Mouse (Mus musculus) limb, embryonic 11.5 days (tissue): ENCODE data around the gene Kdm5a. TPM values are rescaled to one million over a fixed set of nuclear protein-coding genes. Genes with fewer than 3 reads are reported as not detected.

Experiments
- ATAC-seq: fragments of 200-750 bp; cut with Nextera tagmentation; 2 replicates; pipeline ENCODE4 v1.8.0; 2017; ENCODE audit warnings: low read depth; ENCODE audit not compliant: insufficient number of reproducible peaks, low FRiP score, low TSS enrichment
- DNase-seq: peaks from one replicate; pipeline ENCODE4 v3.0.0-alpha.2; 2015; ENCODE audit warnings: low spot score
- H3K27ac ChIP-seq: fragments of 300-500 bp; sonication (generic); replicated peaks from 2 replicates; pipeline ENCODE4 v1.5.1; 2014; ENCODE audit warnings: low read depth, mild to moderate bottlenecking, low read length
- H3K27me3 ChIP-seq: fragments of 300-500 bp; sonication (generic); 2 replicates; pipeline ENCODE4 v1.6.1; 2014; ENCODE audit warnings: mild to moderate bottlenecking, low read length, mixed read lengths; ENCODE audit not compliant: control insufficient read depth, insufficient read depth
- H3K36me3 ChIP-seq: fragments of 300-500 bp; sonication (generic); 2 replicates; pipeline ENCODE4 v1.6.1; 2014; ENCODE audit warnings: mild to moderate bottlenecking, low read length, moderate library complexity, mixed read lengths; ENCODE audit not compliant: control insufficient read depth, insufficient read depth
- H3K4me1 ChIP-seq: fragments of 300-500 bp; sonication (generic); 2 replicates; pipeline ENCODE4 v1.6.1; 2014; ENCODE audit warnings: low read length, mixed read lengths; ENCODE audit not compliant: control insufficient read depth, insufficient read depth
- H3K4me2 ChIP-seq: fragments of 300-500 bp; sonication (generic); 2 replicates; pipeline ENCODE4 v1.6.1; 2014; ENCODE audit warnings: low read depth, mild to moderate bottlenecking, moderate library complexity; ENCODE audit not compliant: severe bottlenecking
- H3K4me3 ChIP-seq: fragments of 300-500 bp; sonication (generic); 2 replicates; pipeline ENCODE4 v1.5.1; 2014; ENCODE audit warnings: low read depth, low read length
- H3K9ac ChIP-seq: fragments of 300-500 bp; sonication (generic); 2 replicates; pipeline ENCODE4 v1.6.1; 2014; ENCODE audit warnings: mild to moderate bottlenecking, low read length
- H3K9me3 ChIP-seq: fragments of 300-500 bp; sonication (generic); 2 replicates; pipeline ENCODE4 v1.6.1; 2016; ENCODE audit warnings: low read length; ENCODE audit not compliant: control insufficient read depth
- WGBS: fragments of 180-500 bp; shearing (Covaris S2); extraction: QIAGEN DNeasy Blood & Tissue Kit; methylation state at CpG from one replicate; pipeline ENCODE4 v1.1.7; 2014; 5-methylcytosine and 5-hydroxymethylcytosine counted together
- polyA plus RNA-seq: library from polyadenylated mRNA; unstranded; fragments of >200 nt; fragmentation: Nextera tagmentation; extraction: Ambion mirVana; gene quantifications from 2 replicates; pipeline ENCODE4 v1.2.1, GENCODE M21; 2014

The Kdm5a gene
- polyA plus RNA-seq, 1 experiment from 2014 or later = 51.7 TPM

DNA sequence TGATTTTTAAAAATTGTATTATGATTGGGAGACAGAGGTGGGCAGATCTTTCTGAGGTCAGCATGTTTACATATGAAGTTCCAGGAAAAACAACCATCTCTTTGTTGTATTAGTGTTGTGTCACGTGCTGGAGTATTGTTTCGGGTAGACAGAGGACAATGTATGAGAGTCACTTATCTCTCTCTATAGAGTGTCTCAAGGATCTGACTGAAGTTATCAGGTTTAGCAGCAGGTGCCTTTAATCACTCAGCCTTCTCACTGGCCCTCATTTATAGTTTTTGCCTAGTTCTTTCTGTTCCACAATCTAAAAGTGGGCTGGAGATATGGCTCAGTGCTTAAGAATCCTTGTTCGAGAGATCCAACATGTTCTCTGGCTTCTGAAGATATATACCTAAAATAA lies 26.1 kb downstream of the Kdm5a start:
- Histone ChIP-seq H3K36me3 (peaks cover 7% of the 10 kb centered on the region; the same call in 1 of the 2 replicates), H3K27ac (no peak overlapping the region)
- WGBS = 93% methylated on average over 3 of the region's 3 CpGs

GRCm38 (mm10) chr6:120392811-120393210 lies 28.9 kb downstream of the Kdm5a start:
- DNase-seq (no peak), ATAC-seq (no peak)
- H3K4me2 ChIP-seq = no peak overlapping the region
- H3K27me3 ChIP-seq = no peaks in the 10 kb centered on the region
- no peak overlapping the region for H3K4me3 ChIP-seq
- no peak overlapping the region for H3K27ac ChIP-seq
- no peak overlapping the region for H3K9ac ChIP-seq
- WGBS = 90% methylated on average over 2 of the region's 2 CpGs
- H3K4me1 ChIP-seq = no peaks in the 10 kb centered on the region
- H3K9me3 ChIP-seq = no peaks in the 10 kb centered on the region
- peaks cover 11% of the 10 kb centered on the region; the same call in 1 of the 2 replicates for H3K36me3 ChIP-seq

More for the DNA sequence above, 26.1 kb downstream of the Kdm5a start:
- Histone ChIP-seq H3K27me3 (no peaks in the 10 kb centered on the region), H3K4me2 (no peak overlapping the region), H3K9ac (no peak overlapping the region), H3K4me3 (no peak overlapping the region), H3K4me1 (no peaks in the 10 kb centered on the region), H3K9me3 (no peaks in the 10 kb centered on the region)
- ATAC-seq (no peak), DNase-seq (no peak)

GRCm38 (mm10) chr6:120395622-120396345 lies 31.9 kb downstream of the Kdm5a start:
- WGBS = 94% methylated on average over 5 of the region's 5 CpGs
- H3K36me3 ChIP-seq = peaks cover 18% of the 10 kb centered on the region

GRCm38 (mm10) chr6:120403936-120404335 lies 40.0 kb downstream of the Kdm5a start:
- Histone ChIP-seq H3K27me3 (no peaks in the 10 kb centered on the region), H3K36me3 (peaks cover 15% of the 10 kb centered on the region), H3K27ac (no peak overlapping the region), H3K4me3 (no peak overlapping the region), H3K9ac (no peak overlapping the region), H3K9me3 (no peaks in the 10 kb centered on the region), H3K4me2 (no peak overlapping the region), H3K4me1 (no peaks in the 10 kb centered on the region)
- 97% methylated on average over 1 of the region's 1 CpGs for WGBS
- ATAC-seq (no peak), DNase-seq (no peak)

More at GRCm38 (mm10) chr6:120395622-120396345, 31.9 kb downstream of the Kdm5a start:
- Histone ChIP-seq H3K4me2 (no peak overlapping the region), H3K4me3 (no peak overlapping the region), H3K4me1 (no peaks in the 10 kb centered on the region), H3K9ac (no peak overlapping the region), H3K27me3 (no peaks in the 10 kb centered on the region), H3K27ac (no peak overlapping the region), H3K9me3 (no peaks in the 10 kb centered on the region)
- DNase-seq (no peak), ATAC-seq (no peak)

GRCm38 (mm10) chr6:120438161-120438560 lies 74.2 kb downstream of the Kdm5a start:
- H3K4me2 ChIP-seq = no peak overlapping the region
- 91% methylated on average over 3 of the region's 3 CpGs for WGBS
- H3K4me1 ChIP-seq = no peaks in the 10 kb centered on the region
- ATAC-seq (no peak), DNase-seq (no peak)
- no peak overlapping the region for H3K27ac ChIP-seq
- H3K36me3 ChIP-seq = peaks cover 11% of the 10 kb centered on the region
- no peaks in the 10 kb centered on the region for H3K27me3 ChIP-seq
- H3K9me3 ChIP-seq = no peaks in the 10 kb centered on the region
- no peak overlapping the region for H3K9ac ChIP-seq
- H3K4me3 ChIP-seq = no peak overlapping the region

- Histone ChIP-seq H3K27ac (no peak overlapping the region), H3K4me2 (no peak overlapping the region), H3K4me3 (no peak overlapping the region), H3K27me3 (no peaks in the 10 kb centered on the region), H3K9me3 (no peaks in the 10 kb centered on the region), H3K36me3 (peaks cover 7% of the 10 kb centered on the region), H3K4me1 (no peaks in the 10 kb centered on the region), H3K9ac (no peak overlapping the region)
- WGBS = 93% methylated on average over 4 of the region's 4 CpGs
- no peak for DNase-seq
- no peak for ATAC-seq
Observed at GRCm38 (mm10) chr6:120442171-120442749, 78.3 kb downstream of the Kdm5a start.

- H3K4me3 ChIP-seq = no peak overlapping the region
- no peak overlapping the region for H3K4me2 ChIP-seq
- H3K27me3 ChIP-seq = no peaks in the 10 kb centered on the region
- no peak overlapping the region for H3K27ac ChIP-seq
- no peak for ATAC-seq
- H3K36me3 ChIP-seq = peaks cover 7% of the 10 kb centered on the region
- no peaks in the 10 kb centered on the region for H3K4me1 ChIP-seq
- no peaks in the 10 kb centered on the region for H3K9me3 ChIP-seq
- DNase-seq = no peak
- H3K9ac ChIP-seq = no peak overlapping the region
- WGBS = 84% methylated on average over 14 of the region's 14 CpGs
Observed at GRCm38 (mm10) chr6:120443363-120444355, 79.7 kb downstream of the Kdm5a start.

DNA sequence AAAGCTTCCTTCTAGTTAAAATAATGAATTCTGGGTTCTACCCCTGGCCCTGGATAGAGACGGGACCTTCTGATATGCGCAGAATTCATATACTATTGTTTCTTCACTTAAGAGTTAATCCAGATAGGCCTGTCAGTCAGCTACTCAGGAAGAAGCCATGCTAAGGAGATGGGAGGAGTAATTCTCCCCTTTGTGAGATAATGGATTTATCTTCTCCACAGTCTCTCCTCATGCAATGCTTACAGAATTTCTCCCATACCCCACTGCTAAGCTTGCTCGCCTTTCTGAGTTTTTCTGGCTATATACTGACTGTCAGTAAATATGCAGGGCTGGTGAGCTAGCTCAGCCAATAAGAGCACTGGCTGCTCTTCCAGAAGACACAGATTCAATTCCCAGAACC lies 86.3 kb downstream of the Kdm5a start:
- Histone ChIP-seq H3K4me1 (no peaks in the 10 kb centered on the region), H3K27me3 (no peaks in the 10 kb centered on the region), H3K4me3 (no peak overlapping the region), H3K4me2 (no peak overlapping the region), H3K36me3 (no peaks in the 10 kb centered on the region), H3K9ac (no peak overlapping the region), H3K27ac (no peak overlapping the region), H3K9me3 (no peaks in the 10 kb centered on the region)
- ATAC-seq (no peak), DNase-seq (no peak)
- 82% methylated on average over 3 of the region's 3 CpGs for WGBS
